Mouse (Mus musculus) liver, embryonic 14.5 days (tissue): ENCODE data around the gene Sar1a. TPM values are rescaled to one million over a fixed set of nuclear protein-coding genes. Genes with fewer than 3 reads are reported as not detected.
A peak's percentile ranks its signal among the peaks of the same experiment; 100 is the strongest.

ENCODE experiments used
- ATAC-seq: fragments of 200-750 bp; cut with Nextera tagmentation; 2 replicates; pipeline ENCODE4 v1.8.0; 2017; ENCODE audit warnings: moderate number of reproducible peaks, mild to moderate bottlenecking, moderate library complexity; ENCODE audit not compliant: insufficient read depth
- DNase-seq, 3 experiments: peaks; one replicate each; pipeline ENCODE4 v3.0.0-alpha.2; 2012 to 2013; ENCODE audit warnings: low read depth in 3 of 3, low spot score in 3 of 3
- H3K27ac ChIP-seq: fragments of 300-500 bp; sonication (generic); 2 replicates; pipeline ENCODE4 v1.5.1; 2014; ENCODE audit warnings: moderate library complexity, mild to moderate bottlenecking, control low read depth, inconsistent platforms
- H3K27me3 ChIP-seq: fragments of 300-500 bp; sonication (generic); 2 replicates; pipeline ENCODE4 v1.6.1; 2014; ENCODE audit warnings: mild to moderate bottlenecking, low read length, moderate library complexity; ENCODE audit not compliant: control insufficient read depth, insufficient read depth
- H3K36me3 ChIP-seq: fragments of 300-500 bp; sonication (generic); replicated peaks from 2 replicates; pipeline ENCODE4 v1.6.1; 2014; ENCODE audit warnings: low read depth; ENCODE audit not compliant: control insufficient read depth, insufficient read depth
- H3K4me1 ChIP-seq, 2 experiments: fragments of 200-500 bp in 1 of 2; fragments of 300-500 bp in 1 of 2; sonication (generic) in 1 of 2; replicated peaks; 2 replicates each; pipeline ENCODE4 v1.6.1; 2012 to 2014; ENCODE audit warnings: antibody characterized with exemption in 1 of 2, inconsistent platforms in 1 of 2, low read length in 1 of 2; ENCODE audit not compliant: control insufficient read depth in 2 of 2, insufficient read depth in 2 of 2
- H3K4me2 ChIP-seq: fragments of 300-500 bp; sonication (generic); 2 replicates; pipeline ENCODE4 v1.6.1; 2014; ENCODE audit warnings: low read depth, mild to moderate bottlenecking, control low read depth, moderate library complexity
- H3K4me3 ChIP-seq, 2 experiments: fragments of 200-500 bp in 1 of 2; fragments of 300-500 bp in 1 of 2; sonication (generic) in 1 of 2; 2 replicates each; pipeline ENCODE4 v1.5.1; 2012 to 2014; ENCODE audit warnings: low read depth in 2 of 2, low read length in 2 of 2, mild to moderate bottlenecking in 2 of 2, control low read depth in 1 of 2, inconsistent platforms in 1 of 2, moderate library complexity in 1 of 2; ENCODE audit not compliant: insufficient read depth in 1 of 2
- H3K9ac ChIP-seq: fragments of 300-500 bp; sonication (generic); replicated peaks from 2 replicates; pipeline ENCODE4 v1.6.1; 2014; ENCODE audit warnings: mild to moderate bottlenecking, control low read depth, moderate library complexity
- H3K9me3 ChIP-seq: fragments of 300-500 bp; sonication (generic); 2 replicates; pipeline ENCODE4 v1.6.1; 2016; ENCODE audit warnings: low read length, mixed read lengths; ENCODE audit not compliant: control insufficient read depth
- CTCF ChIP-seq: IDR thresholded peaks from 2 replicates; pipeline ENCODE4 v1.5.1; 2016; ENCODE audit warnings: antibody characterized with exemption, low read depth, control low read depth
- EP300 ChIP-seq: IDR thresholded peaks from 2 replicates; pipeline ENCODE4 v1.6.1; 2016; ENCODE audit warnings: antibody characterized with exemption, low read depth
- WGBS: fragments of 180-500 bp; shearing (Covaris S2); extraction: QIAGEN DNeasy Blood & Tissue Kit; methylation state at CpG from one replicate; pipeline ENCODE4 v1.1.7; 2014; ENCODE audit not compliant: insufficient replicate concordance; 5-methylcytosine and 5-hydroxymethylcytosine counted together
- polyA plus RNA-seq, 2 experiments: library from polyadenylated mRNA; depleted of rRNA in 1 of 2; stranded (reverse) in 1 of 2; unstranded in 1 of 2; fragments of >200 nt; fragmentation: Nextera tagmentation in 1 of 2; extraction: Ambion mirVana in 1 of 2; gene quantifications; 2 replicates each; pipeline versions ENCODE4 v1.2.1 to v1.2.3; 2012 to 2014

Gene Sar1a
- polyA plus RNA-seq, 2 experiments, result 39.0 to 80.1 TPM

DNA sequence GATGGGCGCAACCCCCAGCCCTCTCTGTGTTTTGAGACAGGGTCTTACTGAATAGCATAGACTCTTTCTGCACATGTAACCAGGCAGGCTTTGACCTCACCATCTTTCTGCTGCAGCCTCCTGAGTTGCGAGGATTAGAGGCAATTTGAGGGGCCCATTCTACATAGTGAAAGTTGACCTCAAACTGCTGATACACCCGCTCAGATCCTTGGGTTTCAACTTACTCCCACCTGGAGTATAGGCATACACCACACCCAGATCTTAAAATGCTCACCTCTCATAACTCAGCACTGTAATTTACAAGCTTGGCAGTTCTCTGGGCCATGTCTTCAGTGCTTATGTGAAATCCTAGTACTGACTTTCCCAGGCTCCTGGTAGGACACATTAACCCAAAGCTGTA is 24.9 kb upstream of the Sar1a start:
- WGBS, result 71% methylated on average over 3 of the region's 3 CpGs
- H3K4me3 ChIP-seq, result no peak overlapping the region
- H3K4me2 ChIP-seq, result no peak overlapping the region
- no peak for TF ChIP-seq EP300
- TF ChIP-seq CTCF, result no peak
- H3K27ac ChIP-seq, result no peak overlapping the region
- no peaks in the 10 kb centered on the region for H3K36me3 ChIP-seq
- H3K9ac ChIP-seq, result no peak overlapping the region
- H3K4me1 ChIP-seq, result 0 out of 4 replicates have a peak, but pooled peaks cover 0 to 4% of the 10 kb centered on the region in 2 experiments
- ATAC-seq (no peak), DNase-seq (no peak)
- no peaks in the 10 kb centered on the region for H3K9me3 ChIP-seq
- no peaks in the 10 kb centered on the region for H3K27me3 ChIP-seq

DNA sequence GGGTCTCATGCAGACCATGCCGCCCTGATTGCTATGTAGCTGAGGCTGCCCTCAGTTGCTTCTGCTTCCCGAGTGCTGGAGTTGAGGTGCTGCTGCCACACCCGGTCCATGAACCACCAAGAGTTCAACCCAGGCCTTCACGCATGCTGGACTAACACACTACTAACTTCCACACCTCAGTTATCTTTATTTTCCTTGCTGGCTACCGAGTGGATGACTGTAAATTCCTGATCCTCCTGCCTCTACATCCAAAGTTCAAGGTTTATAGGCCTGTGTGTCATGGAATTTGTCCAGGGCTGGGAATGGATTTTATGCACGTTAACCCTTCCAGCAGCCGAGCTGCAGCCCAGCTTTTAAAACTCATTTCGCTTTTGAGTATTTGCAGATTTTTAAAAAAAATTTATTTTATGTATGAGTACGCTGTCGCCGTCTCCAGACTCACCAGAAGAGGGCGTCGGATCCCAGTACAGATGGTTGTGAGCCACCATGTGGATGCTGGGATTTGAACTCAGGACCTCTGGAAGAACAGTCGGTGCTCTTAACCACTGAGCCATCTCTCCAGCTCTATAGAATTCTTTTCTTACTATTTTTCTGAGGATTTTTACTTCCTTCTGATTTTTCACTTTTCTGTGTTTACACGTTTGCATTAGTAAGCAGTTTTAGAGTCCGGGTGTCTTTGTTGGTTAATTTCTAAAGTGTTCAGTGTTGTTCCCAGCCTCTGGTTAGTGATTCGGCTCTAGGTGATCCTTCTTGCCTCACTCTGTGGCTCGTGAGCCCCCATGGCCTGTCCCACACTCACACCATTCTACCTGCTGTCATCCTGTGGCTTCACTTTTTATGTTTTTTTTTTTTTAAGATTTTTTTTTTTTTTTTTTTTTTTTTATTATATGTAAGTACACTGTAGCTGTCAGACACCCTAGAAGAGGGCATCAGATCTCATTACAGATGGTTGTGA is 22.9 kb upstream of the Sar1a start:
- Histone ChIP-seq H3K27ac (no peak overlapping the region), H3K4me2 (no peak overlapping the region)
- 78% methylated on average over 18 of the region's 18 CpGs for WGBS

DNA sequence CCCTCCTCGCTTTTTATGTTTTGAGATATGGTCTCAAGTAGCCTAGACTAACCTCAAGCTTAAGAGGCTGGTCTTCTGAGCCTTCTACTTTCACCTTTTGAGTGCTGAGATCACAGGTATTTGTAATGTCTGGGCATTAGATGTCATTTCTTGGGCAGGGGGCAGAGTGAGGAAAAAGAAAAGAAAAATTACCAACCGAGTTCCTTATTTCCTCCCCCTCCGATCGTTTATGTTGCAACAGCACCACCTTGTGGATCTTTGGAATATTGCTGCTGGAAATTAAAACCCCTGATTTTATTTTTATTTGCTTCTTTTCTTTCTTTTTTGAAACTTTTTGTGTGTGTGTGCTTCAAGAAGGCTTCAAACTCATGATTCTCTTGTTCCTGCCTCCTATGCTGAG is 22.1 kb upstream of the Sar1a start:
- WGBS, result 23% methylated on average over 4 of the region's 4 CpGs
- no peak for ATAC-seq

More for the DNA sequence above, 22.9 kb upstream of the Sar1a start:
- H3K9me3 ChIP-seq, result no peaks in the 10 kb centered on the region
- no peak for DNase-seq
- H3K27me3 ChIP-seq, result no peaks in the 10 kb centered on the region
- no peak for ATAC-seq
- no peak overlapping the region for H3K9ac ChIP-seq
- H3K4me1 ChIP-seq, result no peaks in the 10 kb centered on the region
- no peak for TF ChIP-seq EP300
- TF ChIP-seq CTCF, result peak; percentile 28; the same call in 1 of the 2 replicates
- H3K4me3 ChIP-seq, result no peak overlapping the region
- peaks cover 4% of the 10 kb centered on the region for H3K36me3 ChIP-seq

DNA sequence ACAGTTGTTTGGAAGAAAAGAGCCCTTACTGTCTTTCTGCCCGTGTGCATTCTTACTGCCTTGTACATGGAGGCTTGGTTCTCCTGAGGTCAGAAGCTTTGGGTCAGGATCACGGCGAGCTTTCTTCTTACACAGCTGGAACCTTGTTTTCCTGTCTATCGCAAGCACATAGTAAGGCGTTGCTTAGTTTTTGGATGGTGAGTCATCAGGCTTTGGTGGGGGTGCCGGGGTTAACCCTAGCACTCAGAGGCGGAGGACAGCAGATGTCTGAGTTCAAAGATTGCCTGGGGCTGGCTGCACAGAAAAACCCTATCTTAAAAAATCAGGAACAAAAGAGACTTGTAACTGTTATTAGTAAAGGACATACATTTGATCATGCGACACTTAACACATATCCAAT is 18.2 kb upstream of the Sar1a start:
- no peaks in the 10 kb centered on the region for H3K27me3 ChIP-seq
- no peak for ATAC-seq
- no peak overlapping the region for H3K9ac ChIP-seq
- H3K4me2 ChIP-seq, result no peak overlapping the region
- peaks cover 10% of the 10 kb centered on the region for H3K36me3 ChIP-seq
- no peak overlapping the region for H3K27ac ChIP-seq
- DNase-seq, result no peak
- WGBS, result 81% methylated on average over 8 of the region's 8 CpGs
- H3K4me1 ChIP-seq, result no peaks in the 10 kb centered on the region
- no peak overlapping the region for H3K4me3 ChIP-seq
- TF ChIP-seq CTCF (no peak), EP300 (no peak)
- H3K9me3 ChIP-seq, result no peaks in the 10 kb centered on the region

More for the DNA sequence above, 22.1 kb upstream of the Sar1a start:
- Histone ChIP-seq H3K9me3 (no peaks in the 10 kb centered on the region), H3K4me3 (no peak overlapping the region), H3K27ac (no peak overlapping the region), H3K27me3 (no peaks in the 10 kb centered on the region), H3K4me1 (no peaks in the 10 kb centered on the region), H3K4me2 (no peak overlapping the region), H3K9ac (no peak overlapping the region), H3K36me3 (peaks cover 4% of the 10 kb centered on the region)
- DNase-seq, result no peak
- TF ChIP-seq EP300 (no peak), CTCF (peak; percentile 74)

DNA sequence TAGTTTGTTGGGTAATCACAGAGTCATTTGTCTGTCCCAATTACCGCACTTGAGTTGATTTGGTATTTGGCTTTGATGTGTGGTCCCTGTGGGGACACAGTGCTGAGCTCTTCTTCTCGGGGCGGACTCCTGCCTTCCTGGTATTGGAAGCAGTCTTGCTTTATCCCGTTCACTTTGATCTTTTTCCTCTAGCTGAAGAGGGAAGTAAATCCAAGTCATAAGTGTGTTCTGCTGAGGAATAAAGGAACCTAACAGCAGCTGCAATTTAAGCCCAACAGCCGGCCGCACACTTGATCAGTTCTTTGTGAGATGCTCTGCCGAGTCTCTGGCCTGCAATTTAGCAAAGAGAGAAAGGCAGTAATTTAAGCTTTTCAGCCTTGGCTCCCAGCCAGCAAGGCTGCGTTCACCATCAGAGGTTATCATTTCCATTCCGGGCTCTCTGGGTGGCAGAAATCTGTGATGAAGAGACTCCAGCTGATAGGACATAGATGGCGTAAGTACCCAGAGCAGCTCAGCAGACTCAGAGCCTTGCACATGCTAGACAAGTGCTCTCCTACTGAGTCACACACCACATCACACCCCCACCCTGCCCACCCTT is 17.6 kb upstream of the Sar1a start:
- no peak for TF ChIP-seq CTCF
- TF ChIP-seq EP300, result no peak
- no peak overlapping the region for H3K27ac ChIP-seq
- no peaks in the 10 kb centered on the region for H3K4me1 ChIP-seq
- H3K4me3 ChIP-seq, result no peak overlapping the region
- WGBS, result 79% methylated on average over 10 of the region's 10 CpGs
- no peak for DNase-seq
- ATAC-seq, result no peak
- H3K9ac ChIP-seq, result no peak overlapping the region
- H3K36me3 ChIP-seq, result peaks cover 14% of the 10 kb centered on the region
- H3K27me3 ChIP-seq, result no peaks in the 10 kb centered on the region
- no peaks in the 10 kb centered on the region for H3K9me3 ChIP-seq
- no peak overlapping the region for H3K4me2 ChIP-seq
